In the genomic region with DNA sequence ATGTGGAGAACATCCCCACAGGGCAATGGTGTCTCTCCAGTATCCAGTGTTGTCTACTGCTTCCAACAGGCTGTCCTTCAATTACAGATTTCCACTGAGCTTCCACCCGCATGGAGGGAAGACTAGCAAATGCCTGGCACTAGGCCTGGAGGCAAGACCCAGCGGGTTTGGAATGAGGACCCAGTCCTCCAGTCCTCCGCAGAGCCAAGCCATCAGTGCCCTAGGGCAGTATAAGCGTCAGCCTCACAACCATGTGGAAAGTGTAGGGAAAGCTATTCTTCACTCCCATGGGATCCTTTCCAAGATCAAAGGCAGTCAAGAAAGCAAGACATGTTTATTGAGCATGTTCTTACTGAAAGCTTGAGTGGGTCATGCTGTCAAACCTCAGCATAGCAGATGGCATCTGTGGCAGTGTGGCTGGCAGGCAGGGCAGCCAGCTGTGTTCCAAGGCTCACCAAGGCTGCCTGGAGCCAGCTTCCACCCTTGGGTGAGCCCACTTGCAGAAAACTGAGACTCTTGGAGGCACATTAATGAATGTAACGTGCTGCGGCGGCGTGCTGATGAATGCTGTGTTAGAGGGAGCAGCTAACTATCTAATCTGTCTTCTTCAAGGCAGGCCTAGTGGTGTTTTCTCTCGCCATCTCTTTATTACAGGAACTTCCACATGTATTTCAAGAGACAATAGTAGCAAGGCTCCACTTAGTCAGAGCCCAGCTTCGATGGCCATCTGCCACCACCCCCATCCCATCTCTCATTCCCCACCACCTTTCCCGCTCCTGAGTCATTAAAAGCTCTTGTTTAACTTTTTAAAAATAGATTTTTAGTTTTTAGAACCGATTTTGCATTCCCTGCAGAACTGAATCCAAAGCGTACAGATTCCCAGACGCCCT, we compare ENCODE assay signal across 13 mouse cellular contexts.
DNase-seq lines count a peak whose midpoint lies in the region; ATAC-seq lines count a peak whose summit lies in the region.
"Had no signal": no experiment of that assay in that cellular context is flagged by ENCODE, and none has a peak within 500 bp of the region (broad histone marks: within the 10 kb centered on the region; RNA-seq: fewer than 3 reads in every experiment).

No protein-coding gene starts in this region.

- peaks cover 16% of the 10 kb centered on the region for H3K4me1 ChIP-seq in embryonic facial prominence, embryonic 15.5 days
- peaks cover 7% of the 10 kb centered on the region for H3K4me1 ChIP-seq in embryonic facial prominence, embryonic 10.5 days
- no peaks in the 10 kb centered on the region for H3K4me1 ChIP-seq in neural tube, embryonic 11.5 days (ENCODE audit: control insufficient read depth, insufficient read depth, low read length)
- H3K4me1 ChIP-seq in liver, embryonic 12.5 days, result no peaks in the 10 kb centered on the region

- no peak overlapping the region for H3K27ac ChIP-seq in embryonic facial prominence, embryonic 15.5 days (replicated peaks)
- H3K27ac ChIP-seq in embryonic facial prominence, embryonic 10.5 days (replicated peaks), result no peak overlapping the region
- H3K27ac ChIP-seq in neural tube, embryonic 11.5 days (ENCODE audit: low read depth, low read length), result peak overlapping the region; percentile 8; the same call in 1 of the 2 replicates
- no peak overlapping the region for H3K27ac ChIP-seq in liver, embryonic 12.5 days
- H3K27ac ChIP-seq: macrophage had no signal

- H3K4me2 ChIP-seq in embryonic facial prominence, embryonic 15.5 days (replicated peaks), result no peak overlapping the region
- H3K4me2 ChIP-seq in neural tube, embryonic 11.5 days (ENCODE audit: low read depth), result no peak overlapping the region
- H3K4me2 ChIP-seq in liver, embryonic 12.5 days, result no peak overlapping the region
- H3K4me2 ChIP-seq: liver, embryonic 11.5 days had no signal

- ATAC-seq in embryonic facial prominence, embryonic 15.5 days (ENCODE audit: insufficient number of reproducible peaks, low FRiP score, low TSS enrichment, low read depth), result peak; percentile 51; the same call in 1 of the 2 replicates
- no peak for ATAC-seq in neural tube, embryonic 11.5 days (ENCODE audit: insufficient read depth, low FRiP score, low TSS enrichment)
- no peak for ATAC-seq in liver, embryonic 12.5 days
- ATAC-seq in erythroid progenitor cell, adult 5-6 weeks (replicated peaks; ENCODE audit: low FRiP score, poor library complexity, severe bottlenecking), result no peak

- whole genome bisulfite sequencing in embryonic facial prominence, embryonic 15.5 days, result 53% methylated on average over 14 of the region's 14 CpGs
- WGBS in embryonic facial prominence, embryonic 10.5 days, result 81% methylated on average over 14 of the region's 14 CpGs
- 79% methylated on average over 14 of the region's 14 CpGs for WGBS in neural tube, embryonic 11.5 days
- 68% methylated on average over 14 of the region's 14 CpGs for WGBS in liver, embryonic 12.5 days (ENCODE audit: insufficient replicate concordance)

- no peaks in the 10 kb centered on the region for H3K27me3 ChIP-seq in embryonic facial prominence, embryonic 15.5 days
- H3K27me3 ChIP-seq in embryonic facial prominence, embryonic 10.5 days (replicated peaks; ENCODE audit: low read depth, poor library complexity, severe bottlenecking), result peaks cover 10% of the 10 kb centered on the region; the same call in 1 of the 2 replicates
- H3K27me3 ChIP-seq in neural tube, embryonic 11.5 days (ENCODE audit: control insufficient read depth, insufficient read depth, low read length), result no peaks in the 10 kb centered on the region
- no peaks in the 10 kb centered on the region for H3K27me3 ChIP-seq in liver, embryonic 12.5 days (replicated peaks)

- H3K4me3 ChIP-seq in embryonic facial prominence, embryonic 15.5 days (replicated peaks), result no peak overlapping the region
- H3K4me3 ChIP-seq in embryonic facial prominence, embryonic 10.5 days, result no peak overlapping the region
- no peak overlapping the region for H3K4me3 ChIP-seq in neural tube, embryonic 11.5 days (ENCODE audit: low read depth, low read length)
- H3K4me3 ChIP-seq in liver, embryonic 12.5 days, result no peak overlapping the region

- peaks cover 6% of the 10 kb centered on the region; the same call in 1 of the 2 replicates for H3K9me3 ChIP-seq in embryonic facial prominence, embryonic 15.5 days (replicated peaks)
- H3K9me3 ChIP-seq in embryonic facial prominence, embryonic 10.5 days, result no peaks in the 10 kb centered on the region
- H3K9me3 ChIP-seq in neural tube, embryonic 11.5 days (ENCODE audit: control insufficient read depth, low read length), result no peaks in the 10 kb centered on the region
- H3K9me3 ChIP-seq in liver, embryonic 12.5 days (replicated peaks), result no peaks in the 10 kb centered on the region

- DNase-seq in embryonic facial prominence, embryonic 10.5 days (ENCODE audit: low spot score), result no peak
- no peak for DNase-seq in neural tube, embryonic 11.5 days (ENCODE audit: low spot score)
- no peak for DNase-seq in neural tube, embryonic 10.5 days (ENCODE audit: extremely low spot score, low spot score)
- DNase-seq in left cerebral cortex, adult 9 months (ENCODE audit: low spot score in 2 of 2), result peak; percentile 19 to 62
- DNase-seq in heart, adult 18-20 months, result no peak
- DNase-seq: adrenal gland, adult 8-10 months; cerebellum, adult 11 months; heart, postnatal 10 days had no signal

- no peak overlapping the region for H3K9ac ChIP-seq in embryonic facial prominence, embryonic 15.5 days
- no peak overlapping the region for H3K9ac ChIP-seq in neural tube, embryonic 11.5 days (ENCODE audit: low read length)
- H3K9ac ChIP-seq in liver, embryonic 12.5 days, result no peak overlapping the region

- H3K36me3 ChIP-seq in embryonic facial prominence, embryonic 15.5 days, result no peaks in the 10 kb centered on the region
- no peaks in the 10 kb centered on the region for H3K36me3 ChIP-seq in embryonic facial prominence, embryonic 10.5 days (replicated peaks)
- H3K36me3 ChIP-seq in neural tube, embryonic 11.5 days (ENCODE audit: control insufficient read depth, insufficient read depth, low read length), result no peaks in the 10 kb centered on the region
- no peaks in the 10 kb centered on the region for H3K36me3 ChIP-seq in liver, embryonic 12.5 days

Comparison
In these comparisons a context has a peak if more than half of its experiments do, and no peak if none do; other contexts are left out.
1. DNase-seq: peak in left cerebral cortex, adult 9 months (2 of 2); none in embryonic facial prominence, embryonic 10.5 days (single experiment), neural tube, embryonic 11.5 days (single experiment), neural tube, embryonic 10.5 days (single experiment) and heart, adult 18-20 months (0 of 2).